Mouse (Mus musculus) left cerebral cortex, adult 9 months (tissue): Measurements from ENCODE around the gene Ssbp4.

Experiments used
- DNase-seq, 2 experiments: peaks; one replicate each; pipeline ENCODE4 v3.0.0; 2022; ENCODE audit warnings: low spot score in 2 of 2

The Ssbp4 gene

GRCm38 (mm10) chr8:70630532-70631381 is 22.1 kb upstream of the Ssbp4 start:
- no peak for DNase-seq

- DNase-seq = peak; percentile 88 to 94
Observed at GRCm38 (mm10) chr8:70629574-70630531, 21.2 kb upstream of the Ssbp4 start.

- no peak for DNase-seq
Observed at GRCm38 (mm10) chr8:70628986-70629490, 20.4 kb upstream of the Ssbp4 start.

- DNase-seq = no peak
Observed at GRCm38 (mm10) chr8:70627041-70627440, 18.4 kb upstream of the Ssbp4 start.

GRCm38 (mm10) chr8:70625104-70625503 is 16.4 kb upstream of the Ssbp4 start:
- DNase-seq = no peak

GRCm38 (mm10) chr8:70622220-70622619 is 13.5 kb upstream of the Ssbp4 start:
- DNase-seq = no peak

GRCm38 (mm10) chr8:70618888-70619334 is 10.2 kb upstream of the Ssbp4 start:
- no peak for DNase-seq

GRCm38 (mm10) chr8:70617985-70618384 is 9.3 kb upstream of the Ssbp4 start:
- no peak for DNase-seq

GRCm38 (mm10) chr8:70616645-70617044 is 8.0 kb upstream of the Ssbp4 start:
- DNase-seq = no peak

GRCm38 (mm10) chr8:70615894-70616293 is 7.2 kb upstream of the Ssbp4 start, which contains the start of gene Lrrc25:
TSS of gene Lrrc25 (plus strand) at chr8:70616155.
- DNase-seq = no peak

GRCm38 (mm10) chr8:70615281-70615680 is 6.6 kb upstream of the Ssbp4 start:
- DNase-seq = no peak

- no peak for DNase-seq
Observed at GRCm38 (mm10) chr8:70614469-70614868, 5.8 kb upstream of the Ssbp4 start.

GRCm38 (mm10) chr8:70613763-70614162 is 5.1 kb upstream of the Ssbp4 start:
- no peak for DNase-seq

GRCm38 (mm10) chr8:70611849-70612248 is 3.2 kb upstream of the Ssbp4 start:
- DNase-seq = peak in 1 of 2 experiments; percentile 92

- peak in 1 of 2 experiments; percentile 79 for DNase-seq
Observed at GRCm38 (mm10) chr8:70610796-70611771, 2.4 kb upstream of the Ssbp4 start.

GRCm38 (mm10) chr8:70609849-70610795 is 1.4 kb upstream of the Ssbp4 start:
- peak in 1 of 2 experiments; percentile 91 for DNase-seq

GRCm38 (mm10) chr8:70609368-70609848 is 736 bp upstream of the Ssbp4 start:
- DNase-seq = peak in 1 of 2 experiments; percentile 74

GRCm38 (mm10) chr8:70607898-70608748 is 549 bp downstream of the Ssbp4 start:
- DNase-seq = no peak

- no peak for DNase-seq
Observed at GRCm38 (mm10) chr8:70607603-70607897, 1.1 kb downstream of the Ssbp4 start.
